13 mouse cellular contexts compared by ENCODE assay signal in genomic region chr19:5665465-5665864, GRCm38 (mm10). TPM values are rescaled to one million over a fixed set of nuclear protein-coding genes. Genes with fewer than 3 reads are reported as not detected.
DNase-seq lines count a peak whose midpoint lies in the region; ATAC-seq and TF ChIP-seq lines count a peak whose summit lies in the region.
"Had no signal": no experiment of that assay in that cellular context is flagged by ENCODE, and none has a peak within 500 bp of the region (broad histone marks: within the 10 kb centered on the region; RNA-seq: fewer than 3 reads in every experiment).

No protein-coding gene starts in this region.

- peaks cover 23% of the 10 kb centered on the region for H3K4me1 ChIP-seq in intestine, embryonic 15.5 days (replicated peaks)
- H3K4me1 ChIP-seq in intestine, postnatal 0 days (replicated peaks; ENCODE audit: control insufficient read depth, insufficient read depth, low read length): peaks cover 6% of the 10 kb centered on the region
- peaks cover 83% of the 10 kb centered on the region for H3K4me1 ChIP-seq in liver, embryonic 13.5 days (replicated peaks)
- H3K4me1 ChIP-seq in stomach, embryonic 15.5 days: peaks cover 17% of the 10 kb centered on the region
- H3K4me1 ChIP-seq in midbrain, embryonic 16.5 days (ENCODE audit: control insufficient read depth, insufficient read depth, low read length): no peaks in the 10 kb centered on the region; the same call in none of the 2 replicates

- H3K4me3 ChIP-seq in intestine, embryonic 15.5 days (replicated peaks): no peak overlapping the region
- H3K4me3 ChIP-seq in intestine, postnatal 0 days (ENCODE audit: low read depth, low read length): no peak overlapping the region
- H3K4me3 ChIP-seq in liver, embryonic 13.5 days (replicated peaks): peak overlapping the region; percentile 85
- H3K4me3 ChIP-seq in stomach, embryonic 15.5 days (replicated peaks): no peak overlapping the region
- H3K4me3 ChIP-seq in midbrain, embryonic 16.5 days (ENCODE audit: low read depth, low read length): no peak overlapping the region
- H3K4me3 ChIP-seq: limb, embryonic 15.5 days had no signal

- DNase-seq in c-Kit-positive CD71-positive TER-119-negative erythroid progenitor cells, embryonic 14.5 days (ENCODE audit: low read depth): peak; percentile 66
- peak; percentile 89 for DNase-seq in liver, embryonic 13.5 days
- DNase-seq in thymus, postnatal 14 days: no peak
- no peak for DNase-seq in urinary bladder, postnatal 4 days (ENCODE audit: low spot score in 2 of 2)
- DNase-seq: kidney, adult 9 months had no signal

- peak; percentile 6; the same call in 1 of the 2 replicates for ATAC-seq in intestine, embryonic 15.5 days
- no peak for ATAC-seq in intestine, postnatal 0 days
- peak; percentile 87 for ATAC-seq in liver, embryonic 13.5 days (ENCODE audit: low read depth)
- peak; percentile 61 for ATAC-seq in stomach, embryonic 15.5 days (ENCODE audit: insufficient read depth, low FRiP score, low read depth)
- no peak for ATAC-seq in midbrain, embryonic 16.5 days

- no peak for TF ChIP-seq CTCF in intestine, postnatal 0 days (IDR thresholded peaks at IDR 0.05; ENCODE audit: low read depth)

- no peaks in the 10 kb centered on the region for H3K27me3 ChIP-seq in intestine, embryonic 15.5 days (replicated peaks)
- no peaks in the 10 kb centered on the region for H3K27me3 ChIP-seq in intestine, postnatal 0 days (replicated peaks; ENCODE audit: control insufficient read depth, insufficient read depth, low read length)
- no peaks in the 10 kb centered on the region for H3K27me3 ChIP-seq in liver, embryonic 13.5 days
- H3K27me3 ChIP-seq in stomach, embryonic 15.5 days (replicated peaks): no peaks in the 10 kb centered on the region
- H3K27me3 ChIP-seq in midbrain, embryonic 16.5 days (ENCODE audit: control insufficient read depth, insufficient read depth, low read depth, low read length): no peaks in the 10 kb centered on the region
- H3K27me3 ChIP-seq: limb, embryonic 15.5 days had no signal

- H3K9me3 ChIP-seq in intestine, embryonic 15.5 days: no peaks in the 10 kb centered on the region
- H3K9me3 ChIP-seq in intestine, postnatal 0 days (ENCODE audit: control insufficient read depth): no peaks in the 10 kb centered on the region
- no peaks in the 10 kb centered on the region for H3K9me3 ChIP-seq in liver, embryonic 13.5 days (replicated peaks)
- no peaks in the 10 kb centered on the region for H3K9me3 ChIP-seq in stomach, embryonic 15.5 days
- no peaks in the 10 kb centered on the region for H3K9me3 ChIP-seq in midbrain, embryonic 16.5 days (replicated peaks; ENCODE audit: control insufficient read depth, low read length, poor library complexity, severe bottlenecking)
- H3K9me3 ChIP-seq: hindbrain, embryonic 10.5 days; limb, embryonic 15.5 days had no signal

- no peak overlapping the region for H3K9ac ChIP-seq in intestine, embryonic 15.5 days
- no peak overlapping the region for H3K9ac ChIP-seq in intestine, postnatal 0 days (ENCODE audit: low read depth, low read length)
- peak overlapping the region; percentile 92 for H3K9ac ChIP-seq in liver, embryonic 13.5 days
- H3K9ac ChIP-seq in stomach, embryonic 15.5 days: no peak overlapping the region
- H3K9ac ChIP-seq in midbrain, embryonic 16.5 days (ENCODE audit: low read depth, low read length): no peak overlapping the region
- H3K9ac ChIP-seq: limb, embryonic 15.5 days had no signal

- no peak overlapping the region for H3K4me2 ChIP-seq in intestine, embryonic 15.5 days (replicated peaks)
- H3K4me2 ChIP-seq in intestine, postnatal 0 days (replicated peaks; ENCODE audit: low read depth): no peak overlapping the region
- peak overlapping the region; percentile 93 for H3K4me2 ChIP-seq in liver, embryonic 13.5 days
- no peak overlapping the region for H3K4me2 ChIP-seq in stomach, embryonic 15.5 days
- no peak overlapping the region for H3K4me2 ChIP-seq in midbrain, embryonic 16.5 days (ENCODE audit: low read length)
- H3K4me2 ChIP-seq: limb, embryonic 15.5 days had no signal

- H3K27ac ChIP-seq in intestine, embryonic 15.5 days: no peak overlapping the region
- H3K27ac ChIP-seq in intestine, postnatal 0 days (ENCODE audit: low read depth, low read length): no peak overlapping the region
- H3K27ac ChIP-seq in liver, embryonic 13.5 days: peak overlapping the region; percentile 99
- H3K27ac ChIP-seq in stomach, embryonic 15.5 days: no peak overlapping the region
- no peak overlapping the region for H3K27ac ChIP-seq in midbrain, embryonic 16.5 days (ENCODE audit: low read length)
- H3K27ac ChIP-seq: hindbrain, embryonic 10.5 days; limb, embryonic 15.5 days; macrophage had no signal

- WGBS in intestine, embryonic 15.5 days: 81% methylated on average over 15 of the region's 15 CpGs
- WGBS in intestine, postnatal 0 days: 85% methylated on average over 15 of the region's 15 CpGs
- 16% methylated on average over 15 of the region's 15 CpGs for WGBS in liver, embryonic 13.5 days (ENCODE audit: insufficient replicate concordance)
- 73% methylated on average over 15 of the region's 15 CpGs for WGBS in stomach, embryonic 15.5 days
- 94% methylated on average over 15 of the region's 15 CpGs for WGBS in midbrain, embryonic 16.5 days

- peaks cover 17% of the 10 kb centered on the region for H3K36me3 ChIP-seq in intestine, embryonic 15.5 days
- H3K36me3 ChIP-seq in intestine, postnatal 0 days (ENCODE audit: control insufficient read depth, insufficient read depth): peaks cover 52% of the 10 kb centered on the region
- peaks cover 61% of the 10 kb centered on the region for H3K36me3 ChIP-seq in liver, embryonic 13.5 days
- H3K36me3 ChIP-seq in stomach, embryonic 15.5 days: peaks cover 34% of the 10 kb centered on the region
- peaks cover 21% of the 10 kb centered on the region for H3K36me3 ChIP-seq in midbrain, embryonic 16.5 days (ENCODE audit: control insufficient read depth, insufficient read depth, low read length)

RNA-seq across cellular contexts. Expression of gene Sipa1, which starts 2.0 kb away (rescaled TPM):
- polyA plus RNA-seq in intestine, embryonic 15.5 days (2015; fragmentation: Nextera tagmentation; extraction: Ambion mirVana): 21.5 and 23.8 TPM in 2 replicates
- polyA plus RNA-seq in intestine, postnatal 0 days (2015; fragmentation: Nextera tagmentation; extraction: Ambion mirVana): 8.2 and 9.8 TPM in 2 replicates
- polyA plus RNA-seq in liver, embryonic 13.5 days (2015; fragmentation: Nextera tagmentation; extraction: Ambion mirVana): 23.3 and 24.6 TPM in 2 replicates
- 28.7 and 28.8 TPM in 2 replicates for polyA plus RNA-seq in stomach, embryonic 15.5 days (2015; fragmentation: Nextera tagmentation; extraction: Ambion mirVana)
- 17.5 and 17.7 TPM in 2 replicates for polyA plus RNA-seq in midbrain, embryonic 16.5 days (2015; fragmentation: Nextera tagmentation; extraction: Ambion mirVana)

RNA-seq across cellular contexts. Expression of gene Map3k11, which starts 23.1 kb away (rescaled TPM):
- 33.7 and 36.3 TPM in 2 replicates for polyA plus RNA-seq in intestine, embryonic 15.5 days (2015; fragmentation: Nextera tagmentation; extraction: Ambion mirVana)
- polyA plus RNA-seq in intestine, postnatal 0 days (2015; fragmentation: Nextera tagmentation; extraction: Ambion mirVana): 29.4 and 29.7 TPM in 2 replicates
- polyA plus RNA-seq in liver, embryonic 13.5 days (2015; fragmentation: Nextera tagmentation; extraction: Ambion mirVana): 13.8 and 15.9 TPM in 2 replicates
- polyA plus RNA-seq in stomach, embryonic 15.5 days (2015; fragmentation: Nextera tagmentation; extraction: Ambion mirVana): 27.7 and 32.3 TPM in 2 replicates
- 9.5 and 12.9 TPM in 2 replicates for polyA plus RNA-seq in midbrain, embryonic 16.5 days (2015; fragmentation: Nextera tagmentation; extraction: Ambion mirVana)

RNA-seq across cellular contexts. Expression of gene Pcnx3, which starts 23.2 kb away (rescaled TPM):
- polyA plus RNA-seq in intestine, embryonic 15.5 days (2015; fragmentation: Nextera tagmentation; extraction: Ambion mirVana): 16.3 and 16.8 TPM in 2 replicates
- 9.3 and 12.7 TPM in 2 replicates for polyA plus RNA-seq in intestine, postnatal 0 days (2015; fragmentation: Nextera tagmentation; extraction: Ambion mirVana)
- polyA plus RNA-seq in liver, embryonic 13.5 days (2015; fragmentation: Nextera tagmentation; extraction: Ambion mirVana): 9.1 and 10.1 TPM in 2 replicates
- polyA plus RNA-seq in stomach, embryonic 15.5 days (2015; fragmentation: Nextera tagmentation; extraction: Ambion mirVana): 17.7 and 19.3 TPM in 2 replicates
- polyA plus RNA-seq in midbrain, embryonic 16.5 days (2015; fragmentation: Nextera tagmentation; extraction: Ambion mirVana): 23.9 and 25.3 TPM in 2 replicates

RNA-seq across cellular contexts. Expression of gene Rela, which starts 28.2 kb away (rescaled TPM):
- polyA plus RNA-seq in intestine, embryonic 15.5 days (2015; fragmentation: Nextera tagmentation; extraction: Ambion mirVana): 43.0 and 43.3 TPM in 2 replicates
- 28.4 and 31.9 TPM in 2 replicates for polyA plus RNA-seq in intestine, postnatal 0 days (2015; fragmentation: Nextera tagmentation; extraction: Ambion mirVana)
- 24.5 and 28.8 TPM in 2 replicates for polyA plus RNA-seq in liver, embryonic 13.5 days (2015; fragmentation: Nextera tagmentation; extraction: Ambion mirVana)
- 43.5 and 46.0 TPM in 2 replicates for polyA plus RNA-seq in stomach, embryonic 15.5 days (2015; fragmentation: Nextera tagmentation; extraction: Ambion mirVana)
- 30.6 and 37.7 TPM in 2 replicates for polyA plus RNA-seq in midbrain, embryonic 16.5 days (2015; fragmentation: Nextera tagmentation; extraction: Ambion mirVana)

RNA-seq across cellular contexts. Expression of gene Kcnk7, which starts 38.7 kb away (rescaled TPM):
- 0.29 and 0.43 TPM in 2 replicates for polyA plus RNA-seq in intestine, embryonic 15.5 days (2015; fragmentation: Nextera tagmentation; extraction: Ambion mirVana)
- 0.12 and 0.21 TPM in 2 replicates for polyA plus RNA-seq in intestine, postnatal 0 days (2015; fragmentation: Nextera tagmentation; extraction: Ambion mirVana)
- polyA plus RNA-seq in liver, embryonic 13.5 days (2015; fragmentation: Nextera tagmentation; extraction: Ambion mirVana): 0.21 and 0.46 TPM in 2 replicates
- polyA plus RNA-seq in stomach, embryonic 15.5 days (2015; fragmentation: Nextera tagmentation; extraction: Ambion mirVana): 0.52 and 1.3 TPM in 2 replicates
- 0.15 TPM in 1 of 2 replicates, not detected in the other for polyA plus RNA-seq in midbrain, embryonic 16.5 days (2015; fragmentation: Nextera tagmentation; extraction: Ambion mirVana)
- polyA plus RNA-seq: forebrain, embryonic 11.5 days; macrophage had no signal

Comparison
In these comparisons a context has a peak if more than half of its experiments do, and no peak if none do; other contexts are left out.
1. ATAC-seq: peak in intestine, embryonic 15.5 days (single experiment), liver, embryonic 13.5 days (single experiment) and stomach, embryonic 15.5 days (single experiment); none in intestine, postnatal 0 days (single experiment) and midbrain, embryonic 16.5 days (single experiment).
2. DNase-seq: peak in c-Kit-positive CD71-positive TER-119-negative erythroid progenitor cells, embryonic 14.5 days (single experiment) and liver, embryonic 13.5 days (single experiment); none in thymus, postnatal 14 days (single experiment) and urinary bladder, postnatal 4 days (0 of 2).